Mouse (Mus musculus) cortical plate, adult 2 months (tissue): ENCODE results near the gene Dhtkd1.

Source experiments
- CTCF ChIP-seq: fragments of 200-500 bp; IDR thresholded peaks from 2 replicates; pipeline ENCODE4 v1.5.1; 2011; ENCODE audit warnings: mild to moderate bottlenecking, control low read depth, low read length; ENCODE audit not compliant: insufficient read depth; ENCODE audit errors: extremely low read depth
- POLR2A ChIP-seq: fragments of 200-500 bp; IDR thresholded peaks from 2 replicates; pipeline ENCODE4 v1.6.1; 2011; ENCODE audit warnings: mild to moderate bottlenecking, low read length, control low read depth; ENCODE audit not compliant: insufficient read depth; ENCODE audit errors: extremely low read depth

GRCm38 (mm10) chr2:5889412-5889811, 53.2 kb downstream of the Dhtkd1 start:
- TF ChIP-seq POLR2A = no peak
- no peak for TF ChIP-seq CTCF
